Mouse (Mus musculus): ENCODE results near the gene Smug1.

Gene Smug1

GRCm38 (mm10) chr15:103106201-103106600 lies 60.7 kb downstream of the Smug1 start:
- in situ Hi-C loops (cut with MboI, MseI) = no loop called here
